Mouse (Mus musculus) CD4-positive helper T cell, adult 2 months (primary cell): Measurements from ENCODE around the gene Gm14851.
"Not testable (repeated sequence)": the region's sequence is repeated elsewhere in the genome, so short reads cannot be mapped to it uniquely, and the experiment has no call there.

Source experiments
- DNase-seq: peaks from one replicate; pipeline ENCODE4 v3.0.0-alpha.2; 2012; ENCODE audit warnings: low read depth, missing footprints, low spot score

Gm14851 gene

DNA sequence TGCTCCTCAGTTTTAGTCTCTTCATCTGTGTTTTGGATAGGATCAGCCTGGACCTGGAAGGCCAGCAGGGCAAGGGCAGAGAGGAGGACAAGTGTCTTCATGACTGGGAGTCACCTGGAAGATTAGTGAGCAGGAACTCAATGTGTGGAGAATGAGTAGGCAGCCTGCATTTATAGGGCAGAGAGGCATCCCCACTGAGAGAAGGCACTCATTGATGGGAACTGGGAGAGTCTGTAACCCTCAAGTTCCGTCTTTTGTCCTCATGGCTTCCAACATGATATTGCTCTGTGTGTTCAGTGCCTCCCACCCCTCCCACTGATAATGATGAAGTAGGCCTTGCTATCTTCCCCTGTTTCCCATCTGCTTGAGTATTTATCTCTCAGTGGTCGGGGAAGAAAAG, at the start of gene Gm14851:
Gene Gm14851 (minus strand): TSS at position 101 of the 400 bp plus-strand sequence.
- not testable (repeated sequence) for DNase-seq

GRCm38 (mm10) chr8:21134342-21134741, 38.5 kb upstream of the Gm14851 start, which contains the start of gene Defa30:
Gene Defa30, plus strand, starts transcription at chr8:21134642.
- not testable (repeated sequence) for DNase-seq

DNA sequence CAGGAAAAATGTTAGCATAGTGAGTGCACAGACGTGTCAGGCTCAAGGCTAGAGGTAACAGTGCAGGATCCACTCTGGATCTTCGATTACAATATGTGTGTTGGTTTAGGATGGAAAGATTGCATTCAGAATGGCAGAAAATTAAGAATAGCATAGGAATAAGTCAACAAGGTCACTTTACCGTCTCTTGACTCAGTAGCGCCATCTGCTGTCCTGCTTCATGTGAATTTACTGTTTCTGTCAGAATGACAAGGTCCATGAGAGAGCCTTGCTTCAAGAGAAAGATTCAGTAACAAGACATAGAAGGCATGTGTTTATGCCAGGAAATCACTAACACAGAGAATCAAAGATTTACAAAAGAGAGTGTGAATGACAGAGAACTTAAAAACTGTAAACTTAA, 2.7 kb downstream of the Gm14851 start:
- no peak for DNase-seq

- not testable (repeated sequence) for DNase-seq
Measured at GRCm38 (mm10) chr8:21084142-21084541, 11.7 kb downstream of the Gm14851 start, which contains the start of gene Defa25. Gene Defa25, plus strand, starts transcription at chr8:21084442.

GRCm38 (mm10) chr8:21064738-21065137, 31.1 kb downstream of the Gm14851 start, which contains the start of gene Defa35:
Gene Defa35, plus strand, starts transcription at chr8:21065038.
- not testable (repeated sequence) for DNase-seq

DNA sequence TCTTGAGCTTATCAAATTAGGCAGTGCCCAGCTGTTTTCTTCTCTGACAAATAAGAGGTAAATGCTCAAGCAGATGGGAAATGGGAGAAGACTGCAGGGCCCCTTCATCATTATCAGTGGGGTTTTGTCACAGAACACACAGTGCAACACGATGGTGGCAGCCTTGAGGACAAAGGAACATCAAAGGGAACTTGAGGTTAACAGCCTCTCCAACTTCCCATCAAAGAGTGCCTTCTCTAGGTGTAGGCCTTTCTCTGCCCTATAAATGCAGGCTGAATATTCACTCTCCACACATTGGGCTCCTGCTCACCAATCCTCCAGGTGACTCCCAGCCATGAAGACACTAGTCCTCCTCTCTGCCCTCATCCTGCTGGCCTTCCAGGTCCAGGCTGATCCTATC, 41.1 kb downstream of the Gm14851 start, which contains the start of gene Defa23:
Gene Defa23 (plus strand): TSS at position 301 of the 400 bp plus-strand sequence.
- not testable (repeated sequence) for DNase-seq
